Comparison of ENCODE assay signal across 8 mouse cellular contexts in the genomic region with DNA sequence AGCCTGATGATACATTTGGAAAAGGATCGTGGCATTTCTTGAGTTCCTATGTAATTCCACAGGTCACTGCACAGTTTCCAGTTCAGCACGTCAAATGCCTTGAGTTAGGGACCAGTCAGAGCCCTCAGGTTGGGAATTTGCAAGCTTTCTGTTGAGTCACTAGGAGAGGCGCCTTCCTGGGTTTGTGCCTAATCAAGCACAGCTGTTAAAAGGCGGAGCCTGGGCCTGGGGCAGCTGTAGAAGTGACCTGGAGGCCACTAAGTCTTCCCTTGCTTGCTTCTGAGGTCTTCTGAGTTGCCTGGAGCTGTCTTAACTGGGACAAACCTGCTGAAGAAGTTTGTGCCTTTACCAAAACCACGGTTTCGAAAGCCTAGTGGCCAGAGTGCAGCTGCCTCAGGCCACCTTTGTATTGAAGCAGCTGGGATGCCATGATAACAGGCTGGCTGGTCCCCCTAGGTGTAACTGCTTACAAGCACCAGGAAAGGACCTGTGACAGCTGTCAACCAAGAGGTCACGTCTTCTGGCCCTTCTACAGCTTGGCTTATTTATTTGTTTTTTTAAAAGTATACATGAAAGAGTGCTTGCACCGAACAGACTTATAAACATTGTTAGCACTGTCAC.
DNase-seq lines count a peak whose midpoint lies in the region; ATAC-seq and TF ChIP-seq lines count a peak whose summit lies in the region.

No protein-coding gene starts in this region.

- no peak overlapping the region for H3K9ac ChIP-seq in forebrain, embryonic 11.5 days (ENCODE audit: low read length)
- H3K9ac ChIP-seq in forebrain, embryonic 15.5 days (replicated peaks) = no peak overlapping the region

- no peaks in the 10 kb centered on the region for H3K9me3 ChIP-seq in forebrain, embryonic 11.5 days (ENCODE audit: control insufficient read depth, low read length)
- H3K9me3 ChIP-seq in forebrain, embryonic 15.5 days = no peaks in the 10 kb centered on the region

- no peak for TF ChIP-seq POLR2A in thymus, adult 2 months (IDR thresholded peaks at IDR 0.05; ENCODE audit: control insufficient read depth, extremely low read depth, insufficient read depth, low read length, poor library complexity)

- intact Hi-C loops in heart, postnatal 25 days (cut with DNase I) = no loop called here

- H3K4me3 ChIP-seq in forebrain, embryonic 11.5 days (ENCODE audit: low read depth, low read length) = no peak overlapping the region
- no peak overlapping the region for H3K4me3 ChIP-seq in forebrain, embryonic 15.5 days
- H3K4me3 ChIP-seq in thymus, adult 2 months (ENCODE audit: control insufficient read depth, insufficient read depth, low read length) = no peak overlapping the region

- WGBS in forebrain, embryonic 11.5 days = 49% methylated on average over 8 of the region's 8 CpGs
- 64% methylated on average over 8 of the region's 8 CpGs for whole genome bisulfite sequencing in forebrain, embryonic 15.5 days
- WGBS in thymus, adult 2 months = 59% methylated on average over 8 of the region's 8 CpGs

- peaks cover 15% of the 10 kb centered on the region for H3K4me1 ChIP-seq in forebrain, embryonic 11.5 days (replicated peaks; ENCODE audit: control insufficient read depth, insufficient read depth, low read length)
- H3K4me1 ChIP-seq in forebrain, embryonic 15.5 days = peaks cover 41% of the 10 kb centered on the region
- H3K4me1 ChIP-seq in thymus, adult 2 months (replicated peaks; ENCODE audit: control insufficient read depth, insufficient read depth, low read length) = no peaks in the 10 kb centered on the region

- H3K36me3 ChIP-seq in forebrain, embryonic 11.5 days (ENCODE audit: control insufficient read depth, insufficient read depth, low read length) = no peaks in the 10 kb centered on the region
- H3K36me3 ChIP-seq in forebrain, embryonic 15.5 days = no peaks in the 10 kb centered on the region
- no peaks in the 10 kb centered on the region for H3K36me3 ChIP-seq in thymus, adult 2 months (ENCODE audit: control insufficient read depth, insufficient read depth, low read length)

- no peak overlapping the region for H3K4me2 ChIP-seq in forebrain, embryonic 11.5 days (ENCODE audit: low read depth, low read length, severe bottlenecking)
- no peak overlapping the region for H3K4me2 ChIP-seq in forebrain, embryonic 15.5 days (replicated peaks)

- H3K27me3 ChIP-seq in forebrain, embryonic 11.5 days (ENCODE audit: control insufficient read depth, insufficient read depth, low read length) = no peaks in the 10 kb centered on the region
- no peaks in the 10 kb centered on the region for H3K27me3 ChIP-seq in forebrain, embryonic 15.5 days
- H3K27me3 ChIP-seq in thymus, adult 2 months (ENCODE audit: control insufficient read depth, insufficient read depth, low read length) = no peaks in the 10 kb centered on the region

- no peak for ATAC-seq in forebrain, embryonic 11.5 days (replicated peaks; ENCODE audit: low FRiP score)
- no peak for ATAC-seq in forebrain, embryonic 15.5 days (replicated peaks)

- TF ChIP-seq CTCF in thymus, adult 2 months (IDR thresholded peaks at IDR 0.05; ENCODE audit: borderline replicate concordance, control insufficient read depth, extremely low read depth, insufficient read depth, low read length, poor library complexity) = no peak

- H3K27ac ChIP-seq in forebrain, embryonic 11.5 days (ENCODE audit: low read depth, low read length) = no peak overlapping the region
- H3K27ac ChIP-seq in forebrain, embryonic 15.5 days (replicated peaks) = no peak overlapping the region
- no peak overlapping the region for H3K27ac ChIP-seq in thymus, adult 2 months (ENCODE audit: control insufficient read depth, insufficient read depth, low read length)

- peak; percentile 57 for DNase-seq in forebrain, embryonic 11.5 days (ENCODE audit: low spot score)
- peak; percentile 45 for DNase-seq in embryo, embryonic 9.5 days (ENCODE audit: extremely low spot score)
- peak; percentile 19 for DNase-seq in heart, postnatal 25 days (ENCODE audit: low spot score)
- peak; percentile 32 for DNase-seq in lung, postnatal 14 days
- no peak for DNase-seq in thymus, adult 2 months
- no peak for DNase-seq in thymus, postnatal 36 days
- DNase-seq in layer of hippocampus, adult 8-10 months (ENCODE audit: low spot score in 2 of 2) = no peak

Comparison
In these comparisons a context has a peak if more than half of its experiments do, and no peak if none do; other contexts are left out.
1. DNase-seq: peak in forebrain, embryonic 11.5 days (single experiment), embryo, embryonic 9.5 days (single experiment), heart, postnatal 25 days (single experiment) and lung, postnatal 14 days (single experiment); none in thymus, adult 2 months (single experiment), thymus, postnatal 36 days (0 of 2) and layer of hippocampus, adult 8-10 months (0 of 2).